ENCODE assay signal across 8 mouse cellular contexts in the genomic region with DNA sequence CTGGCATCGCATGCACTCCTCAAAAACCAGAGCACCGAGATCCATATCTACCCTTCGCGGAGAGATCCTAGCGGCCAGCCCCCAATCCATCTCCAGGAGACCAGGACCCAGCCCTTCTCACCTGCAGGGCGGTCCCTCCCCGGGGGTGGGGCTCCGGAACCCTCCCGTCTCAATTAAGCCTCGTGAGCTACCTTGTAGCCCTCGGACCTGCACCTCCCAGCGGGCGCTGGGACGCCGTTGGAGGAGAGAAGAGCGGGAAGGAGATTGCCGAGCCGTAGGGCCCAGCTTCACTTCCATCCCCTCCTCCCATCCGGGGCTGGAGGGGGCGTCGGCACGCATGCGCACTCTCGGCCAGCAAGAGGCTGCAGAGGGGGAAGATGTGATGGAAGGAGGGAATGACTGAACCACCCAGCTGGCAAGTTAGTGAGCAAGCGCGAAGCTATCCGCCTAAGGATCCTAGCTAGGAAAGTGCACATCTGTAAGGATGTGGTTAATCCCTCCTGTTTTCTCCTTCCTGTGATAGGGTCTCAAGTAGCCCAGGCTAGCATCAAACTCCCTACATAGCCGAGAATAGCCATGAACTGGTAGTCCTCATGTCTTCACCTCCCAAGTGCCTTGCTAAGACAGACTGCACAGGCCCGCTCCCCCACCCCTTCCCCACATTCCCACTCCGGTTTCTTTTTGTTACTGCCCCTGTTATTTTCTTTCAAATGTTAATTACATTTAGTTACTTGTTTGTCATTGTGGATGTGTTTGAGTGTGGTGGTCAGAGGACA. TPM values are rescaled to one million over a fixed set of nuclear protein-coding genes. Genes with fewer than 3 reads are reported as not detected.
DNase-seq lines count a peak whose midpoint lies in the region; TF ChIP-seq lines count a peak whose summit lies in the region.

TSS of gene Ethe1 (plus strand) at position 214 of the 776 bp plus-strand sequence.
TSS of gene Zfp575 (minus strand) at position 312 of the 776 bp plus-strand sequence.

- intact Hi-C loops in heart, postnatal 10 days (cut with DNase I), result no loop called here

- no peak within 1 kb of the TSS for H3K27ac ChIP-seq in bone marrow, adult 2 months (ENCODE audit: control insufficient read depth, insufficient read depth, low read depth, low read length, poor library complexity)
- peak within 1 kb of the TSS; percentile 75 for H3K27ac ChIP-seq in forebrain, embryonic 10.5 days

- no peak for TF ChIP-seq POLR2A in bone marrow, adult 2 months (IDR thresholded peaks at IDR 0.05; ENCODE audit: borderline replicate concordance, control insufficient read depth, low read depth, low read length)

- H3K27me3 ChIP-seq in forebrain, embryonic 10.5 days (ENCODE audit: poor library complexity, severe bottlenecking), result peaks cover 50% of the 10 kb centered on the region

- DNase-seq in CD4-positive helper T cell, adult 2 months (ENCODE audit: low read depth, low spot score), result peak; percentile 22
- peak; percentile 76 for DNase-seq in forebrain, embryonic 10.5 days (ENCODE audit: extremely low spot score, low spot score)
- peak; percentile 63 to 72 for DNase-seq in heart, postnatal 10 days
- DNase-seq in layer of hippocampus, postnatal 36 days, result peak; percentile 82 to 83
- peak; percentile 61 to 78 for DNase-seq in lung, postnatal 4 days
- DNase-seq in right cerebral cortex, postnatal 4 days, result peak; percentile 89
- no peak for DNase-seq in MN1 (ENCODE audit: low spot score)

- TF ChIP-seq CTCF in bone marrow, adult 2 months (IDR thresholded peaks at IDR 0.05; ENCODE audit: control insufficient read depth, insufficient read depth, low read length), result no peak

- WGBS in bone marrow, adult 2 months, result 14% methylated on average over 30 of the region's 30 CpGs
- WGBS in forebrain, embryonic 10.5 days, result 6% methylated on average over 30 of the region's 30 CpGs

- peaks cover 18% of the 10 kb centered on the region for H3K9me3 ChIP-seq in forebrain, embryonic 10.5 days

- H3K4me3 ChIP-seq in bone marrow, adult 2 months (replicated peaks; ENCODE audit: control insufficient read depth, low read depth, low read length), result peak within 1 kb of the TSS; percentile 9
- peak within 1 kb of the TSS; percentile 55 for H3K4me3 ChIP-seq in forebrain, embryonic 10.5 days

- H3K4me1 ChIP-seq in bone marrow, adult 2 months (ENCODE audit: control insufficient read depth, insufficient read depth, low read length), result no peaks in the 10 kb centered on the region; the same call in none of the 2 replicates
- peaks cover 17% of the 10 kb centered on the region for H3K4me1 ChIP-seq in forebrain, embryonic 10.5 days

- no peaks in the 10 kb centered on the region for H3K36me3 ChIP-seq in forebrain, embryonic 10.5 days (replicated peaks)

RNA-seq across cellular contexts. Expression of gene Ethe1, which starts in this region (rescaled TPM):
- polyA plus RNA-seq in bone marrow, adult 2 months (2011; ENCODE audit: insufficient read depth, insufficient read length, low replicate concordance, missing spikeins), result 15.8 and 25.9 TPM in 2 replicates
- 24.4 and 26.6 TPM in 2 replicates for polyA plus RNA-seq in forebrain, embryonic 10.5 days (2016; fragmentation: Nextera tagmentation; extraction: Ambion mirVana)
- total RNA-seq in heart, postnatal 10 days (2021), result 10 to 100 TPM; 20.5 to 25.0 TPM
- total RNA-seq in layer of hippocampus, postnatal 36 days (2021), result 10 to 100 TPM in 1 of 2 experiments, 1 to 10 TPM in 1; 10.0 to 12.0 TPM

RNA-seq across cellular contexts. Expression of gene Zfp575, which starts in this region (rescaled TPM):
- polyA plus RNA-seq in bone marrow, adult 2 months (2011; ENCODE audit: insufficient read depth, insufficient read length, low replicate concordance, missing spikeins), result not detected in 2 replicates
- polyA plus RNA-seq in forebrain, embryonic 10.5 days (2016; fragmentation: Nextera tagmentation; extraction: Ambion mirVana), result 1.4 TPM in 2 replicates
- under 1 TPM; 0.32 to 0.45 TPM for total RNA-seq in heart, postnatal 10 days (2021)
- 1 to 10 TPM; 4.7 to 5.7 TPM for total RNA-seq in layer of hippocampus, postnatal 36 days (2021)
